Mouse (Mus musculus): ENCODE data around the gene Eps8.
A peak's percentile ranks its signal among the peaks of the same experiment; 100 is the strongest.

The Eps8 gene

DNA sequence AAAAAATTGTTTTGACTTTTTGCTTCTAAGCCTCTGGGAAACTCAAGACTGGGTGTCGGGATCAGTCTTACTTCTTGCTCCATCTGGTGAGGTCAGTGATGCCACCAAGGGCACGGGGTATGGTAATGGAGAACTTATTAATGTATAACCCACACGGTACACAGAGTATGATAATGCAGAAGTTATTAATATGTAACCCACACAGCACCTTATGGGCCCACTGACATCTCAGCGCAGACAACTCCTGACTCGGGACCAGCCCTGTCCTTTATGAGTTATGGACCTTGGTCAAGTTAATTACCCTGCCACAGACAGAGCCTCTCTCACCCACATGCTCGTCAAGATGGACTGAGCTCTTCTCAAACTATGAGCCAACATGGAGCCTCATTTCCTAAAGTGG is 89.2 kb downstream of the Eps8 start:
- no peak for DNase-seq

DNA sequence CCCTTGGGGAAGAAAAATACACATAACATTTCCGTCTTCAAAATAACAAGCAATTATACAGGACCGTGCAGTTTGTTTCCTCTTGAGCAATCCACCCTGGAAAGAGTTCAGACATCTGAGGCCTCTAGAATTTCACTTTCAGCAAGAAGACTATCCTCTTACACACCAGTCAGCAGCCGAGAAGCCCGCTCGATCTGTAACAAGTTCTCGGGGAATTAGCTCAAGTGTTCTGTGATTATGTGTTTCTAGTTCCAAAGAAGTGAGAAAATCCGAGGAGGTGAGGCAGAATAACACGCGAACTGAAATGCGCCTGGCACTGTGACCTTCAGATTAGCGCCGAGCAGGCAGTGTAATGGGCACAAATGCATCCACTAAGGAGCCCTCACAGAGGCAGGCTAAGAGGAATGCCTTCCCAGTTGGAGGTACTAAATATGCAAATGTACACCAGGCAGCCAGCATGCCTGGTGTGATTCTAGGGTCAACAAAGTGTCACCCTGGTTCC is 94.3 kb downstream of the Eps8 start:
- DNase-seq, result no peak

DNA sequence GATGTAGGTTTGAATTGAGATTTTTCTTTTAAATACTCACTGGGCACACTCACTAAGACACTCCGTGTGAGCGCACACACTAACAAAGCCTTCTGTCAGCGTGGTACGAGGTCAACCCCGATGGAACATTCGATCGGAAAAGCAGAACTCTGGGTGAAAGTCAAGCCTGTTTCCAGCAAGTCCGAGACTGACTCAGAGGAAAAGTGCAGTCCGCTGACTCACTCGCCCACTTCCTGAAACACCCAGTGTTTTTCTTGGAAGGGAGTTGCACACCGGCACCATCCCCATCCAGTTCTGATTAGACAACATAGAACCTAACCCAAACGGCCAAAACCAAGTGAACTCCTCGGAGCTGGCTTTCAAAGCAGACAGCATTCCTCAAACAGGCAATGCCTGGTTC is 95.8 kb downstream of the Eps8 start:
- no peak for DNase-seq

DNA sequence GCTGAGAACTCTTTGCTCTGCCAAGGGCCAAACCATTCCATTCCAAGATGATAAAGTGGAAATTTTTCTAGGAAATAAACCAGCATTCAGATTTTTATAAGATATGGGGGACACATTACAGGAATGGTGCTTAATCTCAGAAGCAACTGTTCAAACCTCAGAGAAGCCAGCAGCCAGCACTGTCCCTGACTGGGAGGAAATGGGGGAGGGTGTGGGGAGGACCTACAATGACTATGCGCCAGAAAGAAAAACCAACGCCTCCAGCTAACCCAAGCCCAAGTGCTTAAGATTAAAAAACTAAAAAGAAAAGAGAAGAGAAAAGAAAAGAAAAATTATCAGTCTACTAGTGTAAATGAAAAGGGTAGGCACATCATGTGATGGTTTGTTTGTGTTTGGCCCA is 97.0 kb downstream of the Eps8 start:
- peak; percentile 11 for DNase-seq

DNA sequence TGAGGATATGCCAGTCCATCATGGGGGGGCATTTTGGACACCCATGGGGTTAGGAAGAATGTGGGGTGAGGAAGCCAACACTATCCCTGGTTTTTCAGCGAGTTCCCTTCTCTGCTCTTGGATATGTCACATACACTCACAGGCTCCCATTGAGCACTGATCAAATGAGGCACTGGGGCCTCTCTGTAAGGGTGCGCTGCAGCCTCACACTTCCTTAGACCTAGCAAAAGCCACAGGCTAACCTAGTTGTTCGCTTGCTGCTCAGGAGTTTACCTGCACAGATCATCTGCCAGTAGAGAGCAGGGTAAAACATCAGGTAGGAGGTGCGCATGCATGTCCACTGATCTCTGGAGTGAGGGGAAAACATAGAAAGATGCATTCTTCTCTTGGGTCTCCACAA is 97.5 kb downstream of the Eps8 start:
- no peak for DNase-seq

DNA sequence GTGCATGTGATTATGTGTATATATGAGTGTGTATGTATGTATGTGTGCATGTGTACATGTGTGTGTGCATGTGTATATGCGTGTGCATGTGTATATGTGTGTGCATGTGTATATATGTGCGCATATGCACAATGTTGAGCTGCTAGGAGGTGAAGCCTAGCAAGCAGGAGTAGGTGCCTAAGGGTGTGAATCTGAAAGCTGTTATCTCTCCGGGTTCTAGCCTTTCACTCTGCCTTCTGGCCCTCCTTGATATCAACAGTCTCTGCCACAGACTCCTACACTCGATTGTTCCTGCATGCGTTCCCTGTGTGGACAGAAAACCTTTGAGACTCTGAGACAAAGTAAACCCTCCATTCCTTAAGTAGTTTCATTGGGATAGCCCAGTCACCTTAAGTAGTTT is 98.0 kb downstream of the Eps8 start:
- no peak for DNase-seq

DNA sequence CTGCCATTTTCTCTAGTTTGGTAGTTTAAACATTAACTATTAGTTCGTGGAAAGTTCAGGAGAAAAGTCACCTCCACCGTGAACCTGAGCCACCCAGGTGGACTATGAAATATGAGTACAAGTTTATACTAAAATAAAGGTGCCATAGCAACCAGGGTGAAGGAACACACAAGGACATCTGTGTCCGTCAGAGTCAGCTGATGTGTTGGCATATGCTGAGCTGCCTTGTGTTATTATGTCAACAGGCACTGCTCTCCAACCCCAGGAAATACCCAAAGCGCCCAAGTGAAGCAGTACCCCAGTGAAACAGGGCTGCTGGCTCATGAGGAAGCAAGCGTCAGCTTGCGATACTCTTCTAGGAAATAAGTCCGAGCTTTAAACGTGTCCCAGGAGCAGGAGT is 104.5 kb downstream of the Eps8 start:
- DNase-seq, result no peak

DNA sequence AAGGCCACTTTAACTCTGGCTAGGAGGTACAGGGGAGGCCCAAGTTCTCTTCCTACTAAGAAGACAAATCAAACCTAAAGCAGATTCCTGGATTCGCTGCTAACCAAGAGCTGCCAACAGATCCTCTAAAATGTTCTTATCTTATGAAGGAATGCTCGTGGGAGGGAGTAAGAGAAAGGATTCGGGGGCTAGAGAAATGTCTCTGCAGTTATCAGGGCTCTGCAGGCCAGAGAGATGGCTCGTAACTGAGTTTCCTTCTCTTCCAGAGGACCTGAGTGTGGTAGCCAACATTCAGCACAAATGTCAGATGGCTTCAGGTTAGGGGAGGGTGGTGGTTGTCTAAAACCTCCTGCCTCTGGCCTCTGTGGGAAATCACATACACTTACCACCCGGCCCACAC is 106.1 kb downstream of the Eps8 start:
- no peak for DNase-seq

DNA sequence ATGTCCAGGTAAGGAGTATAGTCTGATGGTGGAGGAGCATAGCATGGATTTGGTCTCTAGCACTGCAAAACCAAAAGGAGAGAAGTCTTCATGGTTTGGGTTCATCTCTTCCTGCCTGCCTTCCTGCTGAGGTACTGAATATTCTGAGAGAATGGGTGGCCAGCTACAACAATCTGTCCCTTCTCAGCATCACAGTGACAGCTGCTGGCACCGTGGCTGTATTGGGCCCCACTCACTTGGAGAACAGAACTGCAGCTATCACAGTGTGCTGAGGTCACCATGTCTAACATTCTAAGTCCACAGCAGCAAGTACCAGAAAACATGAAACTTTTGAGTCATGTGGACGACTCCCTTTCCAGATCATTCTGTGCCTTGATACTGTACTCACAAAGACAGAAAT is 107.1 kb downstream of the Eps8 start:
- no peak for DNase-seq

DNA sequence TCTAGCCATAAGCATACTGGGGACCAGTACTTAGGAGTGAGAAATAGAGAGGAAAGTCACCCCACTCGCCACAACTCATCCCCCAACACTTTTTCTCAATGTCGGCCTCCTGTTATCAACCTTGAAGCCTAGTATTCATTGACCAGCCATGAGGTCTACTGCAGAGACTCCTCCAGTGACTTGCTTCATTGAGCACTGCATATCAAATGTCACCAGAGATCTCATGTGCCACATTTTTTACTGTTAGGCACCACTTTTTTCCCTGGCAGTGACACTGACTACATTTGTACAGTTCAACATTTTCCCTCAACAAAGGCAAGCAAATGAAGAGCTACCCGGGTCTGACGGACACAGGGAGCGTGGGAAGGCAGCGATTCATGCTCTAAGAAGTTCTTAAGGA is 108.6 kb downstream of the Eps8 start:
- no peak for DNase-seq

DNA sequence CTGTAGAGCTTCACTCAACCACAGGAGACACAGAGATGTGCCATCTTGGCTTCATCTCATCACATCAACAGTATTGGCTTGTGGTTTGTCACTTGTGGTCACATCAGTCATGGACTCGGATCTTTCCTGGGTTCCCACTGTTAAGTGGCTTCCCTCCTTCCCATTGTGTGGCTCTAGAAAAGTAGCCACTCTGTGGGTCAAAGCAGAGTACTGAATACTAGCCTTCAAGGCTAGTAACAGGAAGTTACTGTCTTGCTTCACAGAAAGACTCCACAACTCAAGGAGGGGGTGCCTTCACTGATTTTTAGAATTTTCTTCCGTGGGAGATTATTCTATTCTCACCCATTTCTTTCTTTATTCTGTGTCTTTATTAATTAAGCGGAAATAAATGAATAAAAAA is 109.3 kb downstream of the Eps8 start:
- no peak for DNase-seq

DNA sequence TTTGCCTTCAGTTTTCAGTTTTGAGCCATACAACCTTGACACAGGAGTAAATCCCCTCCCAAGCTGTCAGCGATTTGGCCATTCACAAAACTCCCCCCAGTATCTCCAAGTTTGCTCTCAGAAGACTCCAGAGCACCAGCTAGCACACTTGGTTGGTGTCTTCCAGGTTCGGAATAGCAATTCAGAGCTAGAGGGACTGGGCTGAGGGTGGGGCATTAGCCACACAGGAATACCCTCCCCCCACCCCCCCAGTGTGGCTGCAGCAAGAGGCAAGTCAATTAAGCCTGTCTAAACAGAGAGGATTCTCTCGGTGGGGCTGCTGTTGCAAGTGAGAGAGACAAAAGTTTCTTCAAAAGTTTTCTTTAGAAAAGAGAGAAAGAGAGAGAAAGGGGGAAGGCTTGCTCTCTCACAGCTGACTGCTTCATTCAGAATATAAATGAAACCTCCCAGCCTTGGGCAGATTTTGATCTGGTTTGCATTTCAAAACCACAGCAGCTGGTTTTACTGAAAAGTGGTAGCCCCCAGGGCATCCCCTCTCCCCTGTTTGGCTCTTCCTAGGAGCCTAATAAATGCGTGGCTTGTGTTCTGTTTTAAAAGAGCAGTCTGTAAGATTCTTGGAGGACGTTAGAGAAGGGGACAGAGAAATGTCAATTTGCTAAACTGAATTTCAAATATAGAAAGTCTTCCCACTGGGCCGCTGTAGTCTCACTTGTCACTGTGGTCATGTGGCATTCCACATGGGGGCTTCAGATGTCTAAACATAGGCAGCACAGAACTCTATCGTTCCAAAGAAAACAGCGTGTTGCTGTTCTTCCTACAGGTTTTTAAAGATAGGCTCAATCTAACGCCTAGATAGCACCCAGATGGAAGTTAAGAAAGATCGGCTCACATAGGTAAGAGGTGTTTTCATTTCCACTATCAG is 112.2 kb downstream of the Eps8 start:
- no peak for DNase-seq

DNA sequence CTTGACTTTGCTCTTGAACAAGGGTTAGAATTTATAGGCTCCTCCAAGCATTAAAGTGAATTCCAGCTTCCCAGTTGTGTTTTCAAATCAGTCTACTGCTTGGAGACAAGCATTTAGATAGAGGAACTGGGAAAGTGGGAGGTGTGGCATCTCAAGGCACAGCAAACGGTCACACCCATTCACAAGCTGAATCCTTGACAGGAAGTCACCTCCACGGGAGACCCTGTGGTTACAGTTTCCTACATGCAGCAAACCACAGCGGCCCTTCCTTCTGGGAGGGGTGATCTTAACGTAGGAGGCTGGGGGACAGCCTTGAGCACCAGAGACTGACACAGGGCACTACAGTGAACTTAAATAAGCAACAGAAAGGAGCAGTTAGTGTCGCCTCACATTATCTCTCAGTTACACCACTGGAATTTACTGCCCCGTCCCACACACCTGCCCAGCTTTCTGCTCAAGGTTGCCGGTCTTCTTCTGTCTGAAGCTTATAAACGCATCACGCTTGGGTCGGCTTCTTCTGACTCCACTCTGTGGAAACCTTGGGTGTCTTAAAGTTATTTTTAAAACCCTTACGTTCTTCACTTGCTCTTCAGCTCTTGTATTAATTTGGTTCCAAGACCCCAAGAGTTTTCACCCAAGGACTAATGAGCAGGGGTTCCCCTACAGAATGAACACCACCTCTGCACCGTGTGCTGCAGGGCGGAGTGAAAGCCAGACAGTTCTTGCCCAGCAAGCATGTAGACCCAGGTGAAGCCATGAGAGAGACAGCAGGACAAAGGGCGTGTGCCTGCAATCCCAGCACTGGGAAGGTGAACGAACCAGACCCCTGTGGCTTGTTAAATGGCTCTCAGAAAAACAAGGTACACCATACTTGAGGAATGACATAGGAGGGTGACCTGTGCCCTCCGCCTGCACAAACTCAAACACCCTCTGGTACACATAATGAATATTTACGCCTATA is 113.2 kb downstream of the Eps8 start:
- peak; percentile 37 for DNase-seq

DNA sequence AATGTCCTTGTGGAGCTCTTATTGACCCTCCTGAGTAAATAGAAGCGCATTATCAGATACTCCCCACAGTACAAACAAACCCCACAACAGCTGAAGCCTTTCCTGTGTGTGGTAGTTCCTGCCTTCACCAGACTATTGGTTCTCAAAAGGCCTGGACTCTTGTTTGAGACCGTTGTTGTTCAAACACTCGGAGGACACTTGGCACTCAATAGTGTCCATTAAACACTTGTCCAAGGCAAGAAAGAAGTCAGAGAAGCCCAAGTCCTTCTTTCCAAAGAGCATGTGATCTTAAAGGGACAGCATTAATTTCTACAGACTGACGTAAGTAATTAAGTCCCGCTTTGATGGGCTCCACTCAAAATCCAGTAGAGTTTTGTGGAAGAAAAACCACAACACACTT is 113.9 kb downstream of the Eps8 start:
- no peak for DNase-seq

DNA sequence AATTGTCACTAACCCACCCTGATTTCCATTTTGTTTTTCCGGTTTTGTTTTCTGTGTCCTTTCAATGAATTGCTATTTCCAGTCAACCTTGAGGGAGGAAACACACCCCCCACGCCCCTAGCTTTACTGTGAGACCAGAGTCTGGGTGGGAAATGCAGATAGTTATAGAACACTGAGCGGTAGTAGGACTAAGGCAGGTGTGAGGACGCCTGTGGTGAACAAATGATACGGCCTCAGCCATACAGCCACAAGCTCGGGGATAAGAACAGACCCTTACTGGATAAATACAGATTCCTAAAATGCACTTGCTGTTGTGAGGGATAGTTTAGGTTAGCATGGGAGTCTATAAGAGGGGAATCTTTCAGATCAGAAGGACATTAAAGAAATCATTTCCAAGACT is 114.3 kb downstream of the Eps8 start:
- DNase-seq, result no peak

DNA sequence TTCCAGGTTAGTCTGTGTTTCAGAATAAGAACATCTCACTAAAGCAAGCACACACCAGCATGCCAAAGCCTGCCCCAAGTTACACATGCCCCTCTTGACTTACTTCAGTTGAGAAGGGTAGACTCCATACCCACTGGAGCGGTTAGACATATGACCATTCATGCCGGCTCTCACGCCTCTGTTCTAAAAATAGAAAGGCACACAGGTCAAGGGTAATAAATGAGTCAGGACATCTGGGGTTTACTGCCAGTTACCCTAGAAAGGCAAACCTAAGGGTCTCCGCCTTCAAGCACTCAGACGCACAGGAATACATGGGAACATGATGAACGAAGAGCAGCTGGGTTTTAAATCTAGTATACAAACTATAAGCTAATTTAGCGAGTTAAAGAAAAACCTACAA is 115.5 kb downstream of the Eps8 start:
- no peak for DNase-seq

DNA sequence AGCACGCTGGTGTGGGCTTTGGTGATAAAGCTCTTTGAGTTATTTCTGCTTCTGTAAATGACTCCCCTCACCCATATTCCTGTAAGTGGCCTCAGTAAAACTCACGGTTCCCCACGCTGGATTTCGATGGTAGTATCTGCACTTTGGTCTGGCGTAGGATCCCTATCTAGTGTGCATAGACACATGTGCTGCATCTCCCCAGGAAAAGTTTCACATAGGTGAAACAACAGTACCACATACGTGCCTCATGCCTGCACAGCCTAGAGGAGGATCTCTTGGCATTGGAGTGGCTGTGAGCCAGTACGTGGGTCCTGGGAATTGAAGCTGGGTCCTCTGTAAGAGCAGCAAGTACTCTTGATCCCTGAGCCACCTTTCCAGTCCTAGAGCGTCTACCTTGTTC is 121.9 kb downstream of the Eps8 start:
- no peak for DNase-seq

DNA sequence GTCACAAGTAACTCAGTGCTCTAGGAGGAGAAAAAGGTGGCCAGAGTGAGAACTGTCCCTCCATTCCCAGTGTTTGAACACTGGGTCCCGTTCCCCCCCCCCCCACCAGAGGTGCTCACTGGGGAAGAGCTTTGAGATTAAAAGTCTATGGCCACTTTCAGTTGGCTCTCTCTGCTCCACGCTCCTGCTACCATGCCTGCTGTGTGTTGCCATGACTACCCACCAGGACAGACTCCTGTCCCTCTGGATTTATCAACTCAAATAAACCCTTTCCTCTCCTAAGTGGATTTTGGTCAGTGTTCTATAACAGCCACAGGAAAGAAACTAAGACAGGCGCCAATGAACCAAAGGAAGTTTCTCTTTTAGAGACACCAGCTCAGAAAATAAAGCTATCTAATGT is 128.9 kb downstream of the Eps8 start:
- DNase-seq, result no peak

DNA sequence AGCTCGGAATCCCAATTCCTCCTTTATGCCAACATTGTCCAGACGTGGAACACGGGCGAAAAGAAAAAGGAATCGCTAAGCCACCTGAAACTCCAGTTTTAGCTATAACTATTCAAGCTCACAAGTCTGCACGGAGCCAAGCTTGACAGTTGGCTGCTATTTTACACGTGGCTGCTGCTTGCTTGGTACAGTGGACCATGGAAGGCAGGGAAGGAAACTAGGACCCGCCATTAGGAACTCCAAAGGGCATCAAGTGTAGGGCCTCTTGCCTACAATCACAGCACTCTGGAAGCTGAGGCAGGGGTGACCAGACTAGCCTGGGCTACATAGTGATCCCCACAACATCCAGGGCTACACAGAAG is 134.4 kb downstream of the Eps8 start:
- DNase-seq, result no peak

DNA sequence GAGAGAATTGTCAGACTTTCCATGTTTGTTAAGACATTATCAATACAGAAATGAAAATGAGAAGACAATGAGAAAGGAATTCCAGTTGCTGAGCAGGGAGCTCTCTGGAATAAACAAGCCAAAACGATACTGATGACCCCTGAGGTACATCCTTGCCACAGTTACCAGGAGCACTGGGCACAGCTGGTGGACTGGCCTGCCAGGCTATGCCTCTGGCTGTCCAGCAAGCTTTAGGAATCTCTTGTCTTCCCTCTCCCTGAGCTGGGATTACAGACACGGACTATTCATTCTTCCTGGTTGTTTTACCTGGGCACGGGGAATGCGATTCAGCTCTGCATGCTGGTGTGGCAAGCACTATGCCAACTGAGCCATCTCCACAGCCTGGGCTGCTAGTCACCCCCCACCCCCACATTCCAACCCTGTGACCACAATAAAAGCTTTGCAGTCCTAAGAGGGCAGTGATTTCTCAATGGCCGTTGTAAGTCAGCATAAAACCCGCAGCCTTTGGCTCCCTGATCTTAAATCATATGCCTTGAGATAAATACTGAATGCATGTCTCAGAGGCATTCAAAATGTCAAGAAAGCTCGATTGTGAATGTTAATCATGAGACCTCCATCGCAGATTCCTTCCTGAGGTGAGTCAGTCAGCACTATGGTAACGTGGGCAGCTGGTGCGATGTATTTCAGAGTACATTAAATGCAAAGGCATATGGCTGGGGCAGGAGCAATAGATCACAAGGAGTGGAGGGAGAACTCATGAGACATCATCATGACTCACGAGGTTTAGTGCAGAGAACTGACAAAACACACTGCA is 134.9 kb downstream of the Eps8 start:
- no peak for DNase-seq

DNA sequence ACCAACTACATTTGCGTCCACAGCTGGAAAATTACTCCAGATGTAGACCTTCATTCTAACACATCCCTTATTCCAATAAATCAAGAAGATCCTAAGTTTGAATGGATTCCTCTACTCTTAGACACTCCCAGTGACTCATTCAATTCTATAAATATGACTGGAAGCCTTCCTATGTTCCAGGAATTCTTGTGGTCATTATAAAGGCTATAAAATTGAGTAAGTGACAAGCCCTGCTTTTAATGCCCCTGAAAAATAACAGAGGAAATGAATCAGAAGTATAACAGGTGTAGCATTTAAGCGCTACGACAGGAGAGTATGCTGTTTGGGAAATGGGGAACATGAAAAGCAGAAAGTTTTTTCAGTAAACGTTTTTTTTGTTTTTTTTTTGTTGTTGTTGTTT is 139.8 kb downstream of the Eps8 start:
- DNase-seq, result no peak

DNA sequence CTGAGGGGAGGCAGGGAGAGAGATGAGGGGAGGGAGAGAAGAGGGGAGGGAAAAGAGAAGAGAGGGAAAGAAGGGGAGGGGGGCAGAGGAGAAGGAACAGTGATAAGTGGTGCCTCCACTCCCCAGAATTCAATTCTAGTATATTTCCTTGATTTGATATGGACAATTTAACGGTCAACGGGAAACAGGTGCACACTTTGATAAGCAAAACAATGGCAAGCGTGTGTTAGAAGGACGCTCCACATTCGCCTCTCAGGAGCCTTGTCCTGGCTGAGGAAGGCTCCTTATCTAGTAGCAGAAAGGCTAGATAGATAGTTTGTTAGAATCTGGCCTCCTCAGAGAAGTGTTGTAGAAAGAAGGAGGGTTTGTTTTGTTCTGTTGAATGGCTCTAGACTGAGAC is 141.9 kb downstream of the Eps8 start:
- no peak for DNase-seq
